Mouse (Mus musculus) G1E (cell line): ENCODE results near the gene Brinp3. TPM values are rescaled to one million over a fixed set of nuclear protein-coding genes. Genes with fewer than 3 reads are reported as not detected.

Source experiments
- ATAC-seq: 2 replicates; pipeline ENCODE4 v1.8.0; 2016; ENCODE audit warnings: mild to moderate bottlenecking; ENCODE audit not compliant: insufficient number of reproducible peaks, poor library complexity, low FRiP score, severe bottlenecking; ENCODE audit errors: extremely low read depth
- DNase-seq: peaks from one replicate; pipeline ENCODE4 v3.0.0; 2012; ENCODE audit warnings: low spot score
- H3K27me3 ChIP-seq: 2 replicates; pipeline ENCODE4 v1.6.1; 2012; ENCODE audit warnings: mild to moderate bottlenecking, low read length, inconsistent platforms; ENCODE audit not compliant: insufficient read depth
- H3K36me3 ChIP-seq: replicated peaks from 2 replicates; pipeline ENCODE3; 2012; ENCODE audit warnings: mild to moderate bottlenecking, inconsistent platforms
- H3K4me1 ChIP-seq: 2 replicates; pipeline ENCODE4 v1.6.1; 2012; ENCODE audit warnings: low read depth, low read length, inconsistent platforms, mixed read lengths; ENCODE audit not compliant: insufficient read depth
- H3K4me3 ChIP-seq: 2 replicates; pipeline ENCODE4 v1.5.1; 2012; ENCODE audit warnings: low read depth, mild to moderate bottlenecking, inconsistent platforms, low read length, moderate library complexity, mixed read lengths
- H3K9me3 ChIP-seq: replicated peaks from 2 replicates; pipeline ENCODE4 v1.6.1; 2012; ENCODE audit warnings: inconsistent platforms
- CTCF ChIP-seq: IDR thresholded peaks from 2 replicates; pipeline ENCODE4 v1.5.1; 2012; ENCODE audit warnings: low read depth, low read length, inconsistent platforms, mixed read lengths
- GATA1 ChIP-seq: IDR thresholded peaks from 2 replicates; pipeline ENCODE4 v1.6.1; 2012; ENCODE audit warnings: borderline replicate concordance, low read length, inconsistent platforms, mixed read lengths
- GATA2 ChIP-seq: IDR thresholded peaks from 2 replicates; pipeline ENCODE4 v1.6.1; 2012; ENCODE audit warnings: low read depth, low read length, inconsistent platforms, borderline replicate concordance
- POLR2AphosphoS5 ChIP-seq: IDR thresholded peaks from 2 replicates; pipeline ENCODE4 v1.6.1; 2012; ENCODE audit warnings: low read depth, low read length, inconsistent platforms; ENCODE audit not compliant: insufficient replicate concordance
- TAL1 ChIP-seq: conservative IDR thresholded peaks from 2 replicates; pipeline ENCODE4 v1.6.1; 2012; ENCODE audit warnings: low read depth, low read length, inconsistent platforms, mixed read lengths
- polyA plus RNA-seq: library from polyadenylated mRNA; stranded (reverse); fragments of >175 nt; gene quantifications from 2 replicates; pipeline ENCODE4 v1.2.3, GENCODE M21; 2012
- total RNA-seq, 2 experiments: library from RNA; stranded (forward) in 1 of 2; stranded (reverse) in 1 of 2; fragments of 200-1000 nt in 1 of 2; fragments of >200 nt in 1 of 2; fragmentation: Nextera tagmentation in 1 of 2; gene quantifications; 2 replicates each; pipeline ENCODE4 v1.2.3; 2014 to 2017

Brinp3 gene
- total and polyA plus RNA-seq, 3 experiments, result 0.22 TPM; not detected in 2

GRCm38 (mm10) chr1:146515377-146515776 is 20.8 kb downstream of the Brinp3 start:
- DNase-seq (no peak), ATAC-seq (no peak)
- H3K4me3 ChIP-seq, result no peak overlapping the region
- no peaks in the 10 kb centered on the region for H3K27me3 ChIP-seq
- H3K4me1 ChIP-seq, result no peaks in the 10 kb centered on the region
- no peaks in the 10 kb centered on the region for H3K36me3 ChIP-seq
- TF ChIP-seq POLR2AphosphoS5 (no peak), CTCF (no peak), TAL1 (no peak), GATA1 (no peak), GATA2 (no peak)
- peaks cover 3% of the 10 kb centered on the region; the same call in 1 of the 2 replicates for H3K9me3 ChIP-seq

GRCm38 (mm10) chr1:146523727-146524573 is 29.4 kb downstream of the Brinp3 start:
- Histone ChIP-seq H3K9me3 (peaks cover 2% of the 10 kb centered on the region; the same call in 1 of the 2 replicates), H3K4me1 (no peaks in the 10 kb centered on the region), H3K36me3 (no peaks in the 10 kb centered on the region), H3K27me3 (no peaks in the 10 kb centered on the region), H3K4me3 (no peak overlapping the region)
- DNase-seq, result no peak
- TF ChIP-seq GATA2 (no peak), GATA1 (no peak), TAL1 (no peak), CTCF (no peak), POLR2AphosphoS5 (no peak)
- ATAC-seq, result no peak

- no peaks in the 10 kb centered on the region for H3K4me1 ChIP-seq
- no peaks in the 10 kb centered on the region for H3K27me3 ChIP-seq
- no peaks in the 10 kb centered on the region for H3K36me3 ChIP-seq
- H3K9me3 ChIP-seq, result 0 out of 2 replicates have a peak, but pooled peaks cover 2% of the 10 kb centered on the region
- TF ChIP-seq TAL1 (no peak), GATA1 (no peak)
- DNase-seq (no peak), ATAC-seq (peak; percentile 43)
- no peak overlapping the region for H3K4me3 ChIP-seq
Measured at GRCm38 (mm10) chr1:146528572-146528971, 34.0 kb downstream of the Brinp3 start.

GRCm38 (mm10) chr1:146546847-146547428 is 52.4 kb downstream of the Brinp3 start:
- Histone ChIP-seq H3K4me3 (no peak overlapping the region), H3K27me3 (no peaks in the 10 kb centered on the region), H3K9me3 (no peaks in the 10 kb centered on the region), H3K36me3 (no peaks in the 10 kb centered on the region), H3K4me1 (no peaks in the 10 kb centered on the region)
- DNase-seq (no peak), ATAC-seq (no peak)
- TF ChIP-seq CTCF (no peak), TAL1 (no peak)

GRCm38 (mm10) chr1:146556982-146557381 is 62.4 kb downstream of the Brinp3 start:
- no peak for DNase-seq

GRCm38 (mm10) chr1:146562144-146562543 is 67.6 kb downstream of the Brinp3 start:
- TF ChIP-seq TAL1, result no peak
- DNase-seq, result no peak

More at GRCm38 (mm10) chr1:146556982-146557381, 62.4 kb downstream of the Brinp3 start:
- Histone ChIP-seq H3K4me3 (no peak overlapping the region), H3K9me3 (0 out of 2 replicates have a peak, but pooled peaks cover 2% of the 10 kb centered on the region), H3K27me3 (no peaks in the 10 kb centered on the region), H3K36me3 (no peaks in the 10 kb centered on the region), H3K4me1 (no peaks in the 10 kb centered on the region)
- no peak for TF ChIP-seq POLR2AphosphoS5
- TF ChIP-seq TAL1, result no peak
- TF ChIP-seq GATA2, result no peak
- TF ChIP-seq GATA1, result no peak
- TF ChIP-seq CTCF, result no peak
- ATAC-seq, result no peak

DNA sequence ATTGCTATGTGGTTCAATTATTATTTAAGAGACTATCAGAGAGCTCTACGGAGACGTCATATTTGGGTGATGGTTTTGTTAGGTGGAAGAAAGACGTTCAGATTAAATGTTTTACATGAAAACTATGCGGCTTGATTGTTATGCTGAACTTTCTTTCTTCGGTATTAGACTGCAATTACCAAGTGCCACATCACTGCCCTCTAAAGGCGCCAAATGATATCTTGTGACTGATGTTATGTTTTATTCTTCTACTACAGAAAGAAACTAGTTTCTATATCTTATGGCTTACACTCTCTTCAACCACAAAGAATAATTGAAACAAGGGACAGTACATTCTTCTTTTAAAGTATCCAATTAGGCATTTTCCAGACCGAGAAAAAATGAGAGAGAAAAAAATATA is 89.6 kb downstream of the Brinp3 start:
- DNase-seq (no peak), ATAC-seq (no peak)
- Histone ChIP-seq H3K4me1 (no peaks in the 10 kb centered on the region), H3K27me3 (no peaks in the 10 kb centered on the region), H3K9me3 (no peaks in the 10 kb centered on the region), H3K36me3 (no peaks in the 10 kb centered on the region), H3K4me3 (no peak overlapping the region)
- no peak for TF ChIP-seq GATA1
- TF ChIP-seq CTCF, result no peak
- TF ChIP-seq TAL1, result no peak
- TF ChIP-seq POLR2AphosphoS5, result no peak
- no peak for TF ChIP-seq GATA2

More at GRCm38 (mm10) chr1:146562144-146562543, 67.6 kb downstream of the Brinp3 start:
- no peak for ATAC-seq
- no peaks in the 10 kb centered on the region for H3K27me3 ChIP-seq
- 0 out of 2 replicates have a peak, but pooled peaks cover 2% of the 10 kb centered on the region for H3K9me3 ChIP-seq
- no peaks in the 10 kb centered on the region for H3K36me3 ChIP-seq
- H3K4me3 ChIP-seq, result no peak overlapping the region
- no peaks in the 10 kb centered on the region for H3K4me1 ChIP-seq
